Mouse (Mus musculus) c-Kit-negative CD71-positive TER-119-positive erythroid progenitor cells, embryonic 14.5 days (primary cell): ENCODE results near the gene Olfr1161.
"Not testable (repeated sequence)": the region's sequence is repeated elsewhere in the genome, so short reads cannot be mapped to it uniquely, and the experiment has no call there.

Experiments
- DNase-seq: peaks from one replicate; pipeline ENCODE4 v3.0.0-alpha.2; 2013; ENCODE audit warnings: low read depth, low spot score

Olfr1161 gene

GRCm38 (mm10) chr2:88022474-88022873, at the start of gene Olfr1161:
Gene Olfr1161, plus strand, starts transcription at chr2:88022774.
- DNase-seq: not testable (repeated sequence)

DNA sequence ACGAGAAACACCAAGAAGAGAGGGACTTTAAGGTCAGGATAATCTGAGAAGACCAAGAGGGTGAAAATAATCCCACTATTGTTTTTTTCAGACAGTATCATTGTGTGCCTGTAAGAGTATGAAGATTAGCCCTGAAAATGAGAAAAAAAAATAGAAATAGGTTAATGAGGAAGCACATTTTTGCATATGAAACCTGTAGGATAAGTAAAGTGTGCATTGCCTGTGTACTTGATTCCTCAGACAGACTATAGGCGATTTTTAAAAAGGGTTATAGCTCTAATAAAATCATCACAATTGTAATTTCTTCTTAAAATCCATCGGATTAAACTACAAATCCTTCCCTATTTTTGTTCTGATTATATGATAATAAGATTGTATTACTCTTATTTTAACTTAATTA, 48.0 kb upstream of the Olfr1161 start, which contains the start of gene Olfr74:
Gene Olfr74, minus strand, starts transcription at position 101 of the 400 bp plus-strand sequence.
- DNase-seq: no peak

DNA sequence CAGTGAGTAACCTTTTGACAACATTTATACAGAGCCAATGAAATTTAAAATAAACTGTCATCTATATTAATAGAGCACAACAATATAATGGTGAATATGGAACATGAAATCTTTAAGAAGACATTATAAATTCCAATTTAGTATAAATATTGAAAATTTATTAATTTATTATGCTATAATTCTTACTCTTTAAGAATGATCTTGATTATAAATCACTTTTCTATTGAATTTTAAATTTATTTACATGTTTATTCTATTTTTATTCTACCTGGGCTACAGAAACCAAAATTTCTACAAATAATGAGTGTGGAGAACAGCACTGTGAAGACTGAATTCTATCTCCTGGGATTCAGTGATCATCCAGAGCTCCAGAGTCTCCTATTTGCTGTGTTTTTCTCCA, 32.8 kb upstream of the Olfr1161 start, which contains the start of gene Olfr1158:
Gene Olfr1158, plus strand, starts transcription at position 301 of the 400 bp plus-strand sequence.
- no peak for DNase-seq

- DNase-seq: no peak
Observed at GRCm38 (mm10) chr2:88007515-88008318, 14.9 kb upstream of the Olfr1161 start, which contains the start of gene Olfr1160. Gene Olfr1160, minus strand, starts transcription at chr2:88008268.

DNA sequence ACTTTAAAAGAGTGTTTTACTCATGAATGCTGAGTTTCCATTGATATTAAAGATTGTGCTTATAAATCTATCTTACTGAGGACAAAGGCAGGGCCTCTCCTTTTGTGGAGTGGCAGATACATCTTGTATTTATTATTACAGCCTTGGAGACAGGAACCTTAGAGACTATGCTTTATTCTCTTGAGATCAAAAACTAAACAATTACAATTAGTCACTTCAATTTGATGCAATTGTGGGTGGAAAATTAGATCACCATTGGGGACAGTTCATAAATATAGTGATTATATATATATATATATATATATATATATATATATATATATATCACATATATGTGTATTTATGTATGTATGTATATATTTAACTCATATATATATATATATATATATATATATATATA, 15.0 kb downstream of the Olfr1161 start, which contains the start of gene Olfr73:
Gene Olfr73, minus strand, starts transcription at position 101 of the 400 bp plus-strand sequence.
- no peak for DNase-seq

GRCm38 (mm10) chr2:88051029-88051428, 28.5 kb downstream of the Olfr1161 start, which contains the start of gene Olfr1162:
Gene Olfr1162, minus strand, starts transcription at chr2:88051129.
- no peak for DNase-seq

GRCm38 (mm10) chr2:88063587-88063986, 41.0 kb downstream of the Olfr1161 start:
- no peak for DNase-seq

DNA sequence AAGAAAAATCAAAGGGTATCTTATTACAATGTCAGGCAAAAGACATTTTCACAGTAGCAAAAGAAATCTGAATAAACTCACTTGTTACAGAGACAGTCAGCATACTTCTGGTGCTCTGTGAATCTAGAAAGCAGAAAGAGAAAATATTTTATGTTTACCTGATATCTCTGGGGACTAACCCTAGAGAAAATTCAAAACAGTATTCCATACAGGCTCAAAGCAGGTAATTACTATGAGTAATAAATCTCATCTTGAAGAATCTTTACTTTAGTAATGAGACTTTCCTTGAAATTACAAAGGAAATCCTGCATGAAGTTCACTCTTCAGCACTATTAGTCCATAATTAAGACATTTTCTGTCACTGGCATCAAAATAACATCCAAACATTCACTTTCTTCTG, 49.2 kb downstream of the Olfr1161 start, which contains the start of gene Olfr1163:
Gene Olfr1163, minus strand, starts transcription at position 101 of the 400 bp plus-strand sequence.
- DNase-seq: no peak
